Mouse (Mus musculus) kidney, embryonic 14.5 days (tissue): ENCODE data around the gene Gpr84. TPM values are rescaled to one million over a fixed set of nuclear protein-coding genes. Genes with fewer than 3 reads are reported as not detected.
"Not testable (repeated sequence)": the region's sequence is repeated elsewhere in the genome, so short reads cannot be mapped to it uniquely, and the experiment has no call there.

Experiments used
- ATAC-seq: fragments of 200-750 bp; cut with Nextera tagmentation; 2 replicates; pipeline ENCODE4 v1.8.0; 2017; ENCODE audit warnings: moderate number of reproducible peaks, mild to moderate bottlenecking, moderate TSS enrichment, moderate library complexity; ENCODE audit not compliant: low FRiP score, low TSS enrichment
- H3K27ac ChIP-seq: fragments of 300-500 bp; sonication (generic); 2 replicates; pipeline ENCODE4 v1.5.1; 2014; ENCODE audit warnings: low read depth, mild to moderate bottlenecking, low read length, moderate library complexity, mixed read lengths
- H3K27me3 ChIP-seq: fragments of 300-500 bp; sonication (generic); 2 replicates; pipeline ENCODE4 v1.6.1; 2014; ENCODE audit warnings: mild to moderate bottlenecking, low read length; ENCODE audit not compliant: control insufficient read depth, insufficient read depth
- H3K36me3 ChIP-seq: fragments of 300-500 bp; sonication (generic); 2 replicates; pipeline ENCODE4 v1.6.1; 2014; ENCODE audit warnings: low read length, mixed read lengths; ENCODE audit not compliant: control insufficient read depth, insufficient read depth
- H3K4me1 ChIP-seq: fragments of 300-500 bp; sonication (generic); 2 replicates; pipeline ENCODE4 v1.6.1; 2014; ENCODE audit warnings: low read length, mixed read lengths; ENCODE audit not compliant: control insufficient read depth, insufficient read depth
- H3K4me2 ChIP-seq: fragments of 300-500 bp; sonication (generic); replicated peaks from 2 replicates; pipeline ENCODE4 v1.6.1; 2014; ENCODE audit warnings: low read depth, mild to moderate bottlenecking, low read length
- H3K4me3 ChIP-seq: fragments of 300-500 bp; sonication (generic); 2 replicates; pipeline ENCODE4 v1.5.1; 2014; ENCODE audit warnings: mild to moderate bottlenecking, low read length
- H3K9ac ChIP-seq: fragments of 300-500 bp; sonication (generic); 2 replicates; pipeline ENCODE4 v1.6.1; 2014; ENCODE audit warnings: low read depth, mild to moderate bottlenecking, low read length, moderate library complexity
- H3K9me3 ChIP-seq: fragments of 300-500 bp; sonication (generic); 2 replicates; pipeline ENCODE4 v1.6.1; 2016; ENCODE audit warnings: low read length; ENCODE audit not compliant: control insufficient read depth
- WGBS: fragments of 180-500 bp; shearing (Covaris S2); extraction: QIAGEN DNeasy Blood & Tissue Kit; methylation state at CpG from one replicate; pipeline ENCODE4 v1.1.7; 2014; 5-methylcytosine and 5-hydroxymethylcytosine counted together
- polyA plus RNA-seq: library from polyadenylated mRNA; unstranded; fragments of >200 nt; fragmentation: Nextera tagmentation; extraction: Ambion mirVana; gene quantifications from 2 replicates; pipeline ENCODE4 v1.2.1, GENCODE M21; 2014

Gpr84 gene
- polyA plus RNA-seq, 1 experiment from 2014 or later = 0.69 TPM

DNA sequence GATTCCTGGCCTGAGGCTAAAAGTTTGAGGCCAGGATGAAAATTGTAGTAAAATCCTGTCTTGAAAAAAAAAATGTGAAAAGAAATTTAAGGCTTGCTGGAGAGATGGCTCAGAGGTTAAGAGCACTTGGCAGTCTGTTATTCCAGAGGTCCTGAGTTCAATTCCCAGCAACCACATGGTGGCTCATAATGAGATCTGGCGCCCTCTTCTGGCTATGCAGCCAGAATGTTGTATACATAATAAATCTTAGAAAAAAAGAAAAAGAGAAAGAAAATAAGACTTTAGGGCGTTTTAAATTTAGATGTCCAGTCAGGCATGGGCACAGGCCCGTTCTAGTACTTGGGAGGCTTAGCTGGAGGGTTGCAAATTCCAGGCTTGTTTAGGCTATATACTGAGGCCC lies 30.7 kb downstream of the Gpr84 start:
- H3K27me3 ChIP-seq = no peaks in the 10 kb centered on the region
- no peak overlapping the region for H3K27ac ChIP-seq
- H3K4me2 ChIP-seq = no peak overlapping the region
- no peak for ATAC-seq
- H3K9ac ChIP-seq = no peak overlapping the region
- WGBS = 46% methylated on average over 3 of the region's 3 CpGs
- no peaks in the 10 kb centered on the region for H3K9me3 ChIP-seq
- H3K4me3 ChIP-seq = no peak overlapping the region
- peaks cover 3% of the 10 kb centered on the region; the same call in 1 of the 2 replicates for H3K36me3 ChIP-seq
- H3K4me1 ChIP-seq = peaks cover 4% of the 10 kb centered on the region; the same call in 1 of the 2 replicates

DNA sequence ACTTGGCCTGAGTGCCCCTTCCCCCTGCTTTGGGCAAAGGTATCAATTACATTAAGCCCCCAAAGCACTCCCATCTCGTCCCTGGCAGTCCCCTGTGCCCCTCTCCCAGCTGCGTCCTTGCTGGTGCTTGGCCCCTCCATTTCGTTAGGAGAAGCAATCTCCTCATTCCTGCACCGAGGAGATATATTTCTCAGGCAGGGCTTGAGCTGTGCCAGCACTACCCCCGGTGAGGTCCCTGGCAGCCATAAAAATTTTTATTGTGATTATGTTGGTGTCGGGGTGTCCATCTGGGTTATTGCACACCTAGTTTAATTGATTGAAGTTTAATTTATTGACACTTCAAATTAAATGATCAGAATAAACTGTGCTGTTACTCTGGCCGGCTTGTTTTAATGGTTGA lies 32.5 kb downstream of the Gpr84 start:
- no peak overlapping the region for H3K4me2 ChIP-seq
- H3K27ac ChIP-seq = no peak overlapping the region
- no peak overlapping the region; the same call in 1 of the 2 replicates for H3K9ac ChIP-seq
- H3K4me3 ChIP-seq = no peak overlapping the region
- no peaks in the 10 kb centered on the region for H3K27me3 ChIP-seq
- ATAC-seq = no peak
- WGBS = 18% methylated on average over 7 of the region's 7 CpGs
- no peaks in the 10 kb centered on the region for H3K9me3 ChIP-seq
- H3K4me1 ChIP-seq = peaks cover 4% of the 10 kb centered on the region; the same call in 1 of the 2 replicates
- H3K36me3 ChIP-seq = peaks cover 3% of the 10 kb centered on the region; the same call in 1 of the 2 replicates

DNA sequence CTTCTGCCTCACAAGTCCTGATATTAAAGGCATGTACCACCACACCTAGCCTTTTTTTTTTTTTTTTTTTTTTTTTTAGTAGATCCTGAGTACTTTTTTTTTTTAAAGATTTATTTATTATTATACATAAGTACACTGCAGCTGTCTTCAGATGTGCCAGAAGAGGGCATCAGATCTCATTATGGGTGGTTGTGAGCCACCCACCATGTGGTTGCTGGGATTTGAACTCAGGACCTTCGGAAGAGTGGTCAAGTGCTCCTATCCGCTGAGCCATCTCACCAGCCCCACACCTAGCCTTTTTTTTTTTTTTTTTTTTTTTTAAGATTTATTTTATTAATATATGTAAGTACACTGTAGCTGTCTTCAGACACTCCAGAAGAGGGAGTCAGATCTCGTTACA lies 34.5 kb downstream of the Gpr84 start:
- not testable (repeated sequence) for H3K4me3 ChIP-seq, ATAC-seq, H3K27ac ChIP-seq, H3K36me3 ChIP-seq, H3K4me2 ChIP-seq, H3K9ac ChIP-seq, H3K9me3 ChIP-seq, H3K27me3 ChIP-seq, H3K4me1 ChIP-seq
- 95% methylated on average over 2 of the region's 3 CpGs for WGBS

DNA sequence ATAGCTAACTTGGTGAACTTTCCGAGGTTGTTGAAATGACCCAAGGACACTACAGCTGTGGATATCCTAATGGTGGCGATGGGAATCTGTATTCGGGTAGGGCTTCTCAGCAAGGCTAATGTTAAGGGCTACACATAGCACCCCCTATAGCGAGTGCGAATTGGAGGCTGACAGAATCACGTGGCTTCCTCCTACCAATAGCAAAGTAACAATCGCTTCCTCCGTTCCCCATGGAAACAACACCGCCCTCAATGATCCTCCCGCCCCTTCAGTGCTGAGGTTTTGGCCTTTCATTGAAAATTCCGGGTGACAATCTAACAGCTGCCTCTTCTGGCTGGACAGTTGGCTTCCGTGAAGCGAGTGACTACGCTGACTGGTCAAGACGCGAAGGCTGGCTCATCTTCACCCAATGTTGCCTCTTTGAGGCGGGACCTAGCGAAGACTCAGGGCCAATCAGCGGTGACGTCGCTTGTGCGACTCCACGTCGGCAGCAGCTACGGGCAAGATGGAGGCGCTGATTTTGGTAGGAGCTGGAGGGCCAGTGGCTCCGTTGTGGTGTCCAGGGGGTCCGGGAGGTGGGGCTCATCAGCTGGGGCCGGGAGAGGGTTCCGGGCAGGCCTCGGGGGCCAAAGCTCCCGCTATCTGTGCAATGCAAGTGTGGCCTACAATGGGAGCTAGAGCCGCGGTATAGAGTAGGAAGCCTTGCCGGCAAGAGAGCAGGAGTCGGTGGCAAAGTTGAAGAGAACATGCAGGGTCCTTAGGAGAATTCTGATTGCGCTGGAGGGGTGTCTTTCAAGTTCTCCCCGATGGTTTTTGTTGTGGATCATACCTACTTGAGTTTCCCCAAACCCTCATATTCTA lies 37.8 kb downstream of the Gpr84 start, which contains the start of gene Copz1:
TSS of gene Copz1 (plus strand) at position 296 of the 861 bp plus-strand sequence.
- H3K9ac ChIP-seq = peak within 1 kb of the TSS; percentile 85
- peaks cover 1% of the 10 kb centered on the region; the same call in 1 of the 2 replicates for H3K4me1 ChIP-seq
- ATAC-seq = peak; percentile 99
- peak within 1 kb of the TSS; percentile 92 for H3K4me3 ChIP-seq
- no peaks in the 10 kb centered on the region for H3K36me3 ChIP-seq
- H3K9me3 ChIP-seq = no peaks in the 10 kb centered on the region
- WGBS = under 1% methylated on average over 38 of the region's 38 CpGs
- peak within 1 kb of the TSS; percentile 68 for H3K4me2 ChIP-seq
- H3K27ac ChIP-seq = no peak within 1 kb of the TSS
- H3K27me3 ChIP-seq = no peaks in the 10 kb centered on the region

DNA sequence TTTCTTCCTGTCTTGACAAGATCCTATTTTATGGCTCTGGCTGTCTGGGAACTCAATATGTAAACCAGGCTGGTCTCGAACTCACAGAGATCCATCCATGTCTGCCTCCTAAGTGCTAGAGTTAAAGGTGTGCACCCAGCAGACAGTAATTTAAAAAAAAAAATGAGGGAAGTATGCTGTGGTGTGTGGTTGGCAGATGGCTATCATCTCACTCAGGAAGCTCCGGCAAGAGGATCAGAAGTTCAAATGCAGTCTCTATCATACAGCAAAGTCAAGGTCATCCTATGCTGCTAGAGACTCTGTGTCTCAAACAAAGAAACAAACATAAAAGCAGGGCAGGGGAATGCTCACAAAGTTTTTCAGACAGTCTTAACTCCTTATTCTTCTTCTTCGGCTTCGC lies 41.5 kb downstream of the Gpr84 start:
- Histone ChIP-seq H3K36me3 (no peaks in the 10 kb centered on the region), H3K9me3 (no peaks in the 10 kb centered on the region), H3K9ac (no peak overlapping the region), H3K27ac (no peak overlapping the region), H3K4me2 (no peak overlapping the region), H3K27me3 (no peaks in the 10 kb centered on the region), H3K4me1 (no peaks in the 10 kb centered on the region), H3K4me3 (no peak overlapping the region)
- no peak for ATAC-seq
- WGBS = 83% methylated on average over 4 of the region's 4 CpGs

DNA sequence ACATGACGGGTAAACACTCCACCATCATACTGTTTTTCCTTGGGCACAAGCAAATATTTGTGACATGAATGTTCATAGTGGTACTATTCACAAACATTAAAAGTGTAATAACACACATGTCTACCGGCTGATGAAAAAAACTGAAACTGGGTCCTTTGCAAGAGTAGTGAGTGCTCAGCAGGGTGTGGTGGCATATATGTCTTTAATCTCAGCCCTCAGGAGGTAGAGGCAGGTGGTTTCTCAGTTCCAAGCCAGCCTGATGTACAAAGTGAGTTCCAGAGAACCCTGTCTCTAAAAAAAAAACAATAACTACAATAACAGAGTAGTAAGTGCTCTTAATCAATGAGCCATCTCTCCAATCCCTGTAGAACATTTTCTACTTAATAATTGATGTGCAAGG lies 45.6 kb downstream of the Gpr84 start:
- 90% methylated on average over 2 of the region's 2 CpGs for WGBS
- Histone ChIP-seq H3K27ac (no peak overlapping the region), H3K9ac (no peak overlapping the region), H3K9me3 (no peaks in the 10 kb centered on the region), H3K36me3 (no peaks in the 10 kb centered on the region), H3K4me3 (no peak overlapping the region), H3K4me2 (no peak overlapping the region), H3K4me1 (no peaks in the 10 kb centered on the region), H3K27me3 (no peaks in the 10 kb centered on the region)
- no peak for ATAC-seq

DNA sequence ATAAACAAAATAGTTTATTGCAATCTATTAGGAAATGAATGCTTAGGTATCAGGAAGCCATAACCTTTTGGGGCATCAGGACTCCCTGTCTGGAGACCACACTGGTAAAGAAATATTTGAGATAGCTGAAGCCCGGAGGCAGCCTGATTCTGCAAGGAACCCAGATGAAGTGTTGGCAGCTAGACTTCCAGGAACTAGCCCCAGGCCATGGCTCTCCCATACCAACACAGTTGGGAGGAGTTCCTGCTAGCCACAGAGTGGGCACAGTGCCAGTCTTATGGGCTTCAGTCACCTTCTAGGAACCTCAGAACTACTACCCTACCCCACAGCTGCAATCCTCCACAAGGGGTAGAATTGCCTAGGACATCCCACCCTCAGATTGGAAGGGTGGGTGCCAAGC lies 50.4 kb downstream of the Gpr84 start:
- no peaks in the 10 kb centered on the region for H3K9me3 ChIP-seq
- no peaks in the 10 kb centered on the region for H3K36me3 ChIP-seq
- H3K4me3 ChIP-seq = no peak overlapping the region
- H3K4me2 ChIP-seq = no peak overlapping the region
- no peak overlapping the region for H3K27ac ChIP-seq
- no peak for ATAC-seq
- H3K9ac ChIP-seq = no peak overlapping the region
- H3K4me1 ChIP-seq = peaks cover 15% of the 10 kb centered on the region
- WGBS = 74% methylated on average over 1 of the region's 1 CpGs
- no peaks in the 10 kb centered on the region for H3K27me3 ChIP-seq

DNA sequence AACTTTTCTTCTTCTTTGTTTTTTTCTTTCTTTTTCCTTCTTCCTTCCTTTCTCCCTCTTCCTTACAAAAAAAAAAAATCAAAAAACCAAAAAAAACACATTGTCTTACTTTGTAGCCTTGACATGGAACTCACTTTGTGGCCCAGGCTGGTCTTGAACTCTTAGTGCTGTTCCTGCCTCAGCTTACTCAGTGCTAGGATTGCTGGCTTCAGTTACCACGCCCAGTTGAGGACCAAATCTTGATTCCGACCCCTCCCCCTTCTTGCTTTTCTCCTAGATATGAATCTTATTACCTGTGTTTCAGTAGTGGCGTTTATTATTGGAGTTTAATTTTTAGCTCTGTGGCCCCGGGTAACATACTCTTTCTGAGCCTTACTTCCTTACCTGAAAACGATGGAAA lies 51.2 kb downstream of the Gpr84 start:
- no peak overlapping the region for H3K4me3 ChIP-seq
- peaks cover 23% of the 10 kb centered on the region for H3K4me1 ChIP-seq
- WGBS = 81% methylated on average over 5 of the region's 5 CpGs
- ATAC-seq = no peak
- H3K9me3 ChIP-seq = no peaks in the 10 kb centered on the region
- no peak overlapping the region for H3K27ac ChIP-seq
- H3K4me2 ChIP-seq = no peak overlapping the region
- no peaks in the 10 kb centered on the region for H3K36me3 ChIP-seq
- no peak overlapping the region for H3K9ac ChIP-seq
- no peaks in the 10 kb centered on the region for H3K27me3 ChIP-seq
